Mouse (Mus musculus): ENCODE measurements around the gene Slc15a1. TPM values are rescaled to one million over a fixed set of nuclear protein-coding genes. Genes with fewer than 3 reads are reported as not detected.

Slc15a1 gene
- polyA plus RNA-seq, 1 experiment from 2014 or later = not detected

- Histone ChIP-seq H3K36me3 (no peaks in the 10 kb centered on the region), H3K4me1 (replicated peaks) (no peaks in the 10 kb centered on the region), H3K9ac (no peak overlapping the region), H3K4me2 (no peak overlapping the region), H3K27ac (replicated peaks) (no peak overlapping the region), H3K27me3 (no peaks in the 10 kb centered on the region), H3K4me3 (no peak overlapping the region), H3K9me3 (no peaks in the 10 kb centered on the region)
- ATAC-seq (ENCODE audit: low read depth) = no peak
- WGBS = 87% methylated on average over 1 of the region's 1 CpGs
Measured at GRCm38 (mm10) chr14:121485722-121486121, 19.3 kb downstream of the Slc15a1 start.

- WGBS = 93% methylated on average over 3 of the region's 3 CpGs
- H3K27ac ChIP-seq (replicated peaks) = no peak overlapping the region
- no peaks in the 10 kb centered on the region for H3K9me3 ChIP-seq
- H3K4me2 ChIP-seq = no peak overlapping the region
- H3K4me1 ChIP-seq (replicated peaks) = no peaks in the 10 kb centered on the region
- H3K27me3 ChIP-seq = no peaks in the 10 kb centered on the region
- no peak overlapping the region for H3K4me3 ChIP-seq
- no peaks in the 10 kb centered on the region for H3K36me3 ChIP-seq
- H3K9ac ChIP-seq = no peak overlapping the region
- no peak for ATAC-seq (ENCODE audit: low read depth)
Measured at GRCm38 (mm10) chr14:121484436-121484835, 20.6 kb downstream of the Slc15a1 start.

GRCm38 (mm10) chr14:121482181-121482580, 22.9 kb downstream of the Slc15a1 start:
- no peak overlapping the region for H3K27ac ChIP-seq (replicated peaks)
- no peaks in the 10 kb centered on the region for H3K9me3 ChIP-seq
- no peak overlapping the region for H3K4me3 ChIP-seq
- no peaks in the 10 kb centered on the region for H3K36me3 ChIP-seq
- no peaks in the 10 kb centered on the region for H3K27me3 ChIP-seq
- H3K4me2 ChIP-seq = no peak overlapping the region
- 78% methylated on average over 7 of the region's 7 CpGs for WGBS
- H3K4me1 ChIP-seq (replicated peaks) = no peaks in the 10 kb centered on the region
- H3K9ac ChIP-seq = no peak overlapping the region
- ATAC-seq (ENCODE audit: low read depth) = no peak

GRCm38 (mm10) chr14:121481591-121481990, 23.5 kb downstream of the Slc15a1 start:
- no peak overlapping the region for H3K27ac ChIP-seq (replicated peaks)
- no peaks in the 10 kb centered on the region for H3K9me3 ChIP-seq
- WGBS = 91% methylated on average over 2 of the region's 2 CpGs
- ATAC-seq (ENCODE audit: low read depth) = no peak
- H3K4me1 ChIP-seq (replicated peaks) = no peaks in the 10 kb centered on the region
- H3K4me2 ChIP-seq = no peak overlapping the region
- H3K27me3 ChIP-seq = no peaks in the 10 kb centered on the region
- H3K4me3 ChIP-seq = no peak overlapping the region
- H3K9ac ChIP-seq = no peak overlapping the region
- no peaks in the 10 kb centered on the region for H3K36me3 ChIP-seq

- H3K27ac ChIP-seq (replicated peaks) = no peak overlapping the region
- no peak for ATAC-seq (ENCODE audit: low read depth)
- H3K36me3 ChIP-seq = no peaks in the 10 kb centered on the region
- no peak overlapping the region for H3K9ac ChIP-seq
- 89% methylated on average over 3 of the region's 3 CpGs for WGBS
- no peaks in the 10 kb centered on the region for H3K9me3 ChIP-seq
- no peaks in the 10 kb centered on the region for H3K4me1 ChIP-seq (replicated peaks)
- no peaks in the 10 kb centered on the region for H3K27me3 ChIP-seq
- H3K4me3 ChIP-seq = no peak overlapping the region
- H3K4me2 ChIP-seq = no peak overlapping the region
Measured at GRCm38 (mm10) chr14:121479096-121479495, 26.0 kb downstream of the Slc15a1 start.

GRCm38 (mm10) chr14:121477925-121478693, 26.9 kb downstream of the Slc15a1 start:
- H3K4me3 ChIP-seq = no peak overlapping the region
- 87% methylated on average over 14 of the region's 14 CpGs for WGBS
- no peak overlapping the region for H3K4me2 ChIP-seq
- no peaks in the 10 kb centered on the region for H3K27me3 ChIP-seq
- H3K27ac ChIP-seq (replicated peaks) = no peak overlapping the region
- no peaks in the 10 kb centered on the region for H3K36me3 ChIP-seq
- ATAC-seq (ENCODE audit: low read depth) = no peak
- no peaks in the 10 kb centered on the region for H3K4me1 ChIP-seq (replicated peaks)
- no peak overlapping the region for H3K9ac ChIP-seq
- H3K9me3 ChIP-seq = no peaks in the 10 kb centered on the region

GRCm38 (mm10) chr14:121473869-121474268, 31.2 kb downstream of the Slc15a1 start:
- WGBS = 86% methylated on average over 4 of the region's 4 CpGs
- no peaks in the 10 kb centered on the region for H3K36me3 ChIP-seq
- H3K4me1 ChIP-seq (replicated peaks) = no peaks in the 10 kb centered on the region
- no peak for ATAC-seq (ENCODE audit: low read depth)
- no peak overlapping the region for H3K4me2 ChIP-seq
- no peak overlapping the region for H3K4me3 ChIP-seq
- no peaks in the 10 kb centered on the region for H3K27me3 ChIP-seq
- no peak overlapping the region for H3K27ac ChIP-seq (replicated peaks)
- H3K9ac ChIP-seq = no peak overlapping the region
- no peaks in the 10 kb centered on the region for H3K9me3 ChIP-seq

GRCm38 (mm10) chr14:121471545-121472121, 33.4 kb downstream of the Slc15a1 start:
- Histone ChIP-seq H3K36me3 (no peaks in the 10 kb centered on the region), H3K9me3 (no peaks in the 10 kb centered on the region), H3K27me3 (no peaks in the 10 kb centered on the region), H3K4me3 (no peak overlapping the region), H3K27ac (replicated peaks) (no peak overlapping the region), H3K4me2 (no peak overlapping the region), H3K4me1 (replicated peaks) (no peaks in the 10 kb centered on the region), H3K9ac (no peak overlapping the region)
- ATAC-seq (ENCODE audit: low read depth) = no peak
- WGBS = 82% methylated on average over 11 of the region's 11 CpGs

- ATAC-seq (ENCODE audit: low read depth) = no peak
- no peak overlapping the region for H3K9ac ChIP-seq
- H3K9me3 ChIP-seq = no peaks in the 10 kb centered on the region
- no peak overlapping the region for H3K4me3 ChIP-seq
- H3K36me3 ChIP-seq = no peaks in the 10 kb centered on the region
- H3K4me2 ChIP-seq = no peak overlapping the region
- no peaks in the 10 kb centered on the region for H3K27me3 ChIP-seq
- H3K4me1 ChIP-seq (replicated peaks) = no peaks in the 10 kb centered on the region
- no peak overlapping the region for H3K27ac ChIP-seq (replicated peaks)
Measured at GRCm38 (mm10) chr14:121469601-121470000, 35.5 kb downstream of the Slc15a1 start.

GRCm38 (mm10) chr14:121467646-121468045, 37.4 kb downstream of the Slc15a1 start:
- no peak overlapping the region for H3K27ac ChIP-seq (replicated peaks)
- no peak for ATAC-seq (ENCODE audit: low read depth)
- WGBS = 86% methylated on average over 6 of the region's 6 CpGs

GRCm38 (mm10) chr14:121466501-121466900, 38.6 kb downstream of the Slc15a1 start:
- Histone ChIP-seq H3K27me3 (no peaks in the 10 kb centered on the region), H3K4me1 (replicated peaks) (no peaks in the 10 kb centered on the region; the same call in 1 of the 2 replicates), H3K36me3 (no peaks in the 10 kb centered on the region), H3K9ac (no peak overlapping the region), H3K4me3 (no peak overlapping the region), H3K9me3 (no peaks in the 10 kb centered on the region), H3K27ac (replicated peaks) (no peak overlapping the region), H3K4me2 (no peak overlapping the region)
- 85% methylated on average over 4 of the region's 4 CpGs for WGBS
- ATAC-seq (ENCODE audit: low read depth) = no peak

More at GRCm38 (mm10) chr14:121467646-121468045, 37.4 kb downstream of the Slc15a1 start:
- Histone ChIP-seq H3K4me2 (no peak overlapping the region), H3K4me1 (replicated peaks) (no peaks in the 10 kb centered on the region; the same call in 1 of the 2 replicates), H3K9ac (no peak overlapping the region), H3K4me3 (no peak overlapping the region), H3K27me3 (no peaks in the 10 kb centered on the region), H3K9me3 (no peaks in the 10 kb centered on the region), H3K36me3 (no peaks in the 10 kb centered on the region)

- no peak for ATAC-seq (ENCODE audit: low read depth)
- no peaks in the 10 kb centered on the region for H3K27me3 ChIP-seq
- no peaks in the 10 kb centered on the region; the same call in 1 of the 2 replicates for H3K4me1 ChIP-seq (replicated peaks)
- H3K9ac ChIP-seq = no peak overlapping the region
- no peak overlapping the region for H3K27ac ChIP-seq (replicated peaks)
- no peak overlapping the region for H3K4me2 ChIP-seq
- H3K36me3 ChIP-seq = no peaks in the 10 kb centered on the region
- WGBS = 100% methylated on average over 2 of the region's 2 CpGs
- H3K9me3 ChIP-seq = no peaks in the 10 kb centered on the region
- H3K4me3 ChIP-seq = no peak overlapping the region
Measured at GRCm38 (mm10) chr14:121464318-121464717, 40.7 kb downstream of the Slc15a1 start.
